ENCODE assay signal across 1 mouse cellular context in the genomic region with DNA sequence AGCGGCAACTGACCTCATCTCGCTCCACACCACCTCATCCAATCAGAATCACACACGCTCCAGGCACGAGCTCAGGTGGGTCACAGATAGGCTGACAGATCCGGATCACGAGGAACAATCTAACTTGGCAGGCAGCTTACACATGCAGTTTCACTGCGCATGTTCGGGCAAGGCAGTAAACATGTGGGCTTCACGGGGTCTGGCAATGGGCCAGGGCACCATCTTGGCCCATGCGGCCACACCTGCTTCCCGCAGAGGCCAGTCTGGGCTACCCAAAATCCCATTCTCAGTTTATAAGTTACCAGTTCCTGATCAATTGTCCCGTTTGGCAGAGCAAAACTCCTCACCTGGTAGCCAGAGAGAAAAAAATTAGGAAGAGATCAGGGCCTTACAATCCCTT. TPM values are rescaled to one million over a fixed set of nuclear protein-coding genes. Genes with fewer than 3 reads are reported as not detected.
"Had no signal": no experiment of that assay in that cellular context is flagged by ENCODE, and none has a peak within 500 bp of the region (broad histone marks: within the 10 kb centered on the region; RNA-seq: fewer than 3 reads in every experiment).

No protein-coding gene starts in this region.

RNA-seq across cellular contexts. Expression of gene Gng4, which starts 14.0 kb away (rescaled TPM):
- total RNA-seq: common myeloid progenitor, adult 5-6 weeks had no signal
